Mouse (Mus musculus): Measurements from ENCODE around the gene Mcoln2. TPM values are rescaled to one million over a fixed set of nuclear protein-coding genes. Genes with fewer than 3 reads are reported as not detected.

Mcoln2 gene
- total RNA-seq, 1 experiment from 2014 or later, result 13.6 TPM

Other genes starting within 250 kb of the Mcoln2 start
- gene Bcl10, start 227.0 kb upstream of the Mcoln2 start, total RNA-seq (2017), result 122 to 137 TPM (median 132 TPM) in 3 replicates
- gene 2410004B18Rik, start 211.8 kb upstream of the Mcoln2 start, total RNA-seq (2017), result 24.4 to 36.0 TPM (median 25.5 TPM) in 3 replicates
- gene Syde2, start 162.0 kb upstream of the Mcoln2 start, total RNA-seq (2017), result 0.32 to 1.6 TPM in 2 of 3 replicates, not detected in the other
- not detected in 3 replicates for gene Wdr63, start 41.7 kb upstream of the Mcoln2 start, total RNA-seq (2017)
- gene Mcoln3, start 32.4 kb upstream of the Mcoln2 start, total RNA-seq (2017), result 0.19 to 0.78 TPM (median 0.75 TPM) in 3 replicates
- not detected in 3 replicates for gene Lpar3, start 71.1 kb downstream of the Mcoln2 start, total RNA-seq (2017)